Mouse (Mus musculus) heart, postnatal 0 days (tissue): Measurements from ENCODE around the gene Tuft1. TPM values are rescaled to one million over a fixed set of nuclear protein-coding genes. Genes with fewer than 3 reads are reported as not detected.
A peak's percentile ranks its signal among the peaks of the same experiment; 100 is the strongest.
"Not testable (repeated sequence)": the region's sequence is repeated elsewhere in the genome, so short reads cannot be mapped to it uniquely, and the experiment has no call there.

Experiments used
- ATAC-seq: fragments of 200-750 bp; cut with Nextera tagmentation; 2 replicates; pipeline ENCODE4 v1.8.0; 2017; ENCODE audit warnings: low read depth, moderate number of reproducible peaks, moderate library complexity; ENCODE audit not compliant: insufficient read depth
- DNase-seq: peaks from one replicate; pipeline ENCODE4 v3.0.0-alpha.2; 2016; ENCODE audit warnings: low spot score
- H3K27ac ChIP-seq: fragments of 300-500 bp; sonication (generic); 2 replicates; pipeline ENCODE4 v1.5.1; 2014; ENCODE audit warnings: low read depth, mild to moderate bottlenecking
- H3K27me3 ChIP-seq: fragments of 300-500 bp; sonication (generic); 2 replicates; pipeline ENCODE4 v1.6.1; 2014; ENCODE audit warnings: low read length, mixed read lengths; ENCODE audit not compliant: control insufficient read depth, insufficient read depth
- H3K36me3 ChIP-seq: fragments of 300-500 bp; sonication (generic); replicated peaks from 2 replicates; pipeline ENCODE4 v1.6.1; 2014; ENCODE audit warnings: low read length, mixed read lengths; ENCODE audit not compliant: control insufficient read depth, insufficient read depth
- H3K4me1 ChIP-seq: fragments of 300-500 bp; sonication (generic); 2 replicates; pipeline ENCODE4 v1.6.1; 2014; ENCODE audit warnings: antibody characterized with exemption; ENCODE audit not compliant: control insufficient read depth, insufficient read depth
- H3K4me2 ChIP-seq: fragments of 300-500 bp; sonication (generic); 2 replicates; pipeline ENCODE4 v1.6.1; 2014; ENCODE audit warnings: low read depth, mild to moderate bottlenecking, low read length, moderate library complexity
- H3K4me3 ChIP-seq: fragments of 300-500 bp; sonication (generic); 2 replicates; pipeline ENCODE4 v1.5.1; 2014; ENCODE audit warnings: low read depth, low read length
- H3K9ac ChIP-seq: fragments of 300-500 bp; sonication (generic); replicated peaks from 2 replicates; pipeline ENCODE4 v1.6.1; 2014; ENCODE audit warnings: low read depth, low read length, mixed read lengths
- H3K9me3 ChIP-seq: fragments of 300-500 bp; sonication (generic); replicated peaks from 2 replicates; pipeline ENCODE4 v1.6.1; 2016; ENCODE audit warnings: low read length; ENCODE audit not compliant: control insufficient read depth
- CTCF ChIP-seq: IDR thresholded peaks from 2 replicates; pipeline ENCODE4 v1.5.1; 2016; ENCODE audit warnings: antibody characterized with exemption, control low read depth, low read depth
- EP300 ChIP-seq: IDR thresholded peaks from 2 replicates; pipeline ENCODE4 v1.6.1; 2016; ENCODE audit warnings: antibody characterized with exemption, low read depth
- WGBS: fragments of 180-500 bp; shearing (Covaris S2); extraction: QIAGEN DNeasy Blood & Tissue Kit; methylation state at CpG from one replicate; pipeline ENCODE4 v1.1.7; 2014; 5-methylcytosine and 5-hydroxymethylcytosine counted together
- polyA plus RNA-seq: library from polyadenylated mRNA; unstranded; fragments of >200 nt; fragmentation: Nextera tagmentation; extraction: Ambion mirVana; gene quantifications from 2 replicates; pipeline ENCODE4 v1.2.1, GENCODE M21; 2015
- total RNA-seq: library from RNA; depleted of rRNA; stranded (reverse); fragments of >200 nt; gene quantifications from 2 replicates; pipeline ENCODE4 v1.2.3, GENCODE M21; 2014; ENCODE audit warnings: low replicate concordance; rRNA removed

Tuft1 gene
- total RNA-seq, result 12.9 and 29.0 TPM in 2 replicates
- polyA plus RNA-seq, result 3.1 and 4.8 TPM in 2 replicates

GRCm38 (mm10) chr3:94658740-94659095 is at the start of gene Tuft1:
Tuft1 (minus strand) TSS chr3:94658872.
- 0% methylated on average over 18 of the region's 33 CpGs for WGBS
- H3K9ac ChIP-seq, result 0 out of 2 replicates have a peak within 1 kb of the TSS, but pooled peaks have one; percentile 30
- not testable (repeated sequence) for H3K9me3 ChIP-seq, H3K27ac ChIP-seq, DNase-seq, H3K27me3 ChIP-seq, H3K36me3 ChIP-seq, H3K4me1 ChIP-seq
- peak within 1 kb of the TSS; percentile 43 for H3K4me3 ChIP-seq
- H3K4me2 ChIP-seq, result peak within 1 kb of the TSS; percentile 65
- peak; percentile 93 for ATAC-seq

GRCm38 (mm10) chr3:94703364-94703763 is 44.7 kb upstream of the Tuft1 start:
- 31% methylated on average over 2 of the region's 3 CpGs for WGBS
- not testable (repeated sequence) for H3K9ac ChIP-seq, ATAC-seq, H3K36me3 ChIP-seq, H3K27ac ChIP-seq, H3K4me3 ChIP-seq, H3K9me3 ChIP-seq, DNase-seq, H3K27me3 ChIP-seq, H3K4me2 ChIP-seq, H3K4me1 ChIP-seq
- peak; percentile 29; the same call in 1 of the 2 replicates for TF ChIP-seq CTCF

GRCm38 (mm10) chr3:94702856-94703255 is 44.2 kb upstream of the Tuft1 start:
- H3K36me3 ChIP-seq, result no peaks in the 10 kb centered on the region
- no peak overlapping the region for H3K9ac ChIP-seq
- WGBS, result 73% methylated on average over 3 of the region's 3 CpGs
- H3K4me2 ChIP-seq, result no peak overlapping the region
- no peaks in the 10 kb centered on the region for H3K27me3 ChIP-seq
- DNase-seq (no peak), ATAC-seq (no peak)
- no peaks in the 10 kb centered on the region for H3K9me3 ChIP-seq
- H3K4me3 ChIP-seq, result no peak overlapping the region
- no peak overlapping the region for H3K27ac ChIP-seq
- TF ChIP-seq CTCF (no peak), EP300 (no peak)
- no peaks in the 10 kb centered on the region for H3K4me1 ChIP-seq

DNA sequence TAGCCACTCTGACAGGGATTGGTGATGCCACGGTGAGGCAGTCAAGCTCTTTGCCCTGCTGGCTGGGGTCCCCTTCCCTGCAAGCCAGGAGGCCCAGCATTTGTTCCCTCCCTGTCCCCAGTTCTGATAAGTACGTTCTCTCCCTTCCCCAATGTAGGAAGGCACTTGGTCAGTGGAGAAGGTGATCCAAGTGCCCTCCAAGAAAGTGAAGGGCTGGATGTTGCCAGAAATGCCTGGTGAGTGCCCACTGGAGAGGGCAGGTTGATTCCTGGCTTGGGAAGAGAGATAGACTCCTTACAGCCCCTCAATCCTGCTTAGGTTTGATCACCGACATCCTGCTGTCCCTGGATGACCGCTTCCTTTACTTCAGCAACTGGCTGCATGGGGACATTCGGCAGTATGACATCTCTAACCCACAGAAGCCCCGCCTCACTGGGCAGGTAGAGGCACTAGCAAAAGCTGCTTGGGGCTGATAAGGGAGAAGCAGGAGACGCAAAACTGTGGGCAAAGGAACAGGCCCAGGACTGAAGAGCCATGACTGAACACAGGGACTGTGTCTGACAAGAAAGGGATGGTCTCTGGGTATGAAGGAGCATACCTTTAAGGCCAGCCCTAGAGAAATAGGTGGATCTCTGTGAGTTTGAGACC is 43.6 kb upstream of the Tuft1 start:
- H3K4me2 ChIP-seq, H3K4me3 ChIP-seq, ATAC-seq, DNase-seq, H3K4me1 ChIP-seq, H3K9ac ChIP-seq, H3K9me3 ChIP-seq, H3K27ac ChIP-seq, H3K36me3 ChIP-seq, H3K27me3 ChIP-seq: not testable (repeated sequence)
- WGBS, result 79% methylated on average over 5 of the region's 7 CpGs

- H3K4me2 ChIP-seq, H3K27me3 ChIP-seq, H3K36me3 ChIP-seq, H3K9ac ChIP-seq, DNase-seq, H3K27ac ChIP-seq, H3K4me1 ChIP-seq, ATAC-seq, H3K9me3 ChIP-seq, H3K4me3 ChIP-seq: not testable (repeated sequence)
- WGBS, result 84% methylated on average over 4 of the region's 4 CpGs
These were observed 37.6 kb upstream of the Tuft1 start for GRCm38 (mm10) chr3:94696257-94696656.

GRCm38 (mm10) chr3:94695591-94695990 is 36.9 kb upstream of the Tuft1 start:
- DNase-seq, ATAC-seq, H3K9ac ChIP-seq, H3K4me2 ChIP-seq, H3K27ac ChIP-seq, H3K4me3 ChIP-seq, H3K36me3 ChIP-seq, H3K27me3 ChIP-seq, H3K4me1 ChIP-seq, H3K9me3 ChIP-seq: not testable (repeated sequence)
- WGBS, result 77% methylated on average over 5 of the region's 6 CpGs

DNA sequence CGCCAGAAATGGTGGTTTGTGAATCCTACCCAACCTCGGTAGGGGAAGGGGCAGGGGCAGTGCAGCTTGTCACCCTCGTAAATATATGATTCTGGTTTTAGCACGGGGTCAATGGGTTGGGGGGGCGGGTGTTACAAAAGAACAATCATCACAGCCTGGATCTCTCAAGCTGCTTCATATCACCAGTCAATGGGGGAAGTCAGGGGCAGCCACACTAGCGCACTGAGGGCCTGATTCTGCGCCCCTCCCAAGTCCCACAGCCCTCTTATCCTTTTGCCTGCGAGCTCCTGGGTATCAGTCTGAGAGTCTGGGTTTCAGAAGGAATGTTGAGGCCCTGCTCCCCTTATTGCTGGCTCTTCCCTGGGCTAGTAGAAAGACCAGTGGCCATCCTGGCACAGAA is 35.2 kb upstream of the Tuft1 start:
- not testable (repeated sequence) for ATAC-seq, H3K27ac ChIP-seq, H3K4me2 ChIP-seq, H3K4me3 ChIP-seq, DNase-seq, H3K9me3 ChIP-seq, H3K27me3 ChIP-seq, H3K4me1 ChIP-seq, H3K36me3 ChIP-seq, H3K9ac ChIP-seq
- WGBS, result 65% methylated on average over 5 of the region's 8 CpGs
